Mouse (Mus musculus) T-cell, adult 66 days (primary cell): ENCODE results near the gene A630010A05Rik. TPM values are rescaled to one million over a fixed set of nuclear protein-coding genes. Genes with fewer than 3 reads are reported as not detected.

ENCODE experiments used
- total RNA-seq, 2 experiments: library from RNA; stranded (reverse); gene quantifications; 3 replicates in 1 of 2; 4 replicates in 1 of 2; pipeline ENCODE4 v1.2.4; 2023

The A630010A05Rik gene
- not detected for total RNA-seq

GRCm38 (mm10) chr16:14562017-14562416 is at the start of gene A630010A05Rik:
TSS of gene A630010A05Rik (plus strand) at chr16:14562317.

Other genes starting within 250 kb of the A630010A05Rik start
- gene Fopnl, start 244.9 kb upstream of the A630010A05Rik start, total RNA-seq: 10 to 100 TPM; 47.9 to 49.0 TPM
- gene Abcc1, start 200.8 kb upstream of the A630010A05Rik start, total RNA-seq: 10 to 100 TPM; 58.5 to 60.9 TPM